Mouse (Mus musculus): ENCODE data around the gene Unc5c.

DNA sequence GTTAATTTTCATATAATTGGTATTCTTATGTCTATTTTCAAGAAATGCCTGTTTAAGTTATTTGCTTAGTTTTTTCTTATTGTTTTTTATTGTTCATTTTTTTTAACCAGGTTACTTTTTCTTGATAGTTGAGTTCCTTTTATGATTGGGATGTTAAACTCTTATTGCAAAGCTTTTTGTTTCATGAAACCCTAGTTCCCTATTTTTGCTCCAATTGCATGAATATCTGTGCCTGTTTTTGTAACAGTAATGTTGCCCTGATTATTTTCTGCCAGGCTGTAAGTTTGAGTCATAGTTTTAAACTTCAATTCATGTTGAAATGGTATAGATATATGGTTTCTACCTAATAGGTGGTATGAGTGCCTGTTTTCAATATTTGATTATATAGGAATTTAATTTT lies 234.2 kb downstream of the Unc5c start:
- TF ChIP-seq MYOG (IDR thresholded peaks at IDR 0.05; ENCODE audit: control insufficient read depth, extremely low read depth, insufficient read length) (no peak), CTCF (IDR thresholded peaks at IDR 0.05; ENCODE audit: control insufficient read depth, insufficient read depth, insufficient read length) (no peak), CEBPB (IDR thresholded peaks at IDR 0.05; ENCODE audit: low read depth) (no peak), USF1 (IDR thresholded peaks at IDR 0.05; ENCODE audit: low read depth) (no peak), MAX (IDR thresholded peaks at IDR 0.05) (no peak), FOSL1 (IDR thresholded peaks at IDR 0.05; ENCODE audit: insufficient read depth, low read length, poor library complexity, severe bottlenecking) (no peak)

All from C2C12 (cell line).